Mouse (Mus musculus) liver (tissue): ENCODE results near the gene Colgalt1.

ENCODE experiments used
- DNase-seq: peaks from one replicate; pipeline ENCODE4 v3.0.0-alpha.2; 2020; ENCODE audit warnings: mixed read lengths

Colgalt1 gene

DNA sequence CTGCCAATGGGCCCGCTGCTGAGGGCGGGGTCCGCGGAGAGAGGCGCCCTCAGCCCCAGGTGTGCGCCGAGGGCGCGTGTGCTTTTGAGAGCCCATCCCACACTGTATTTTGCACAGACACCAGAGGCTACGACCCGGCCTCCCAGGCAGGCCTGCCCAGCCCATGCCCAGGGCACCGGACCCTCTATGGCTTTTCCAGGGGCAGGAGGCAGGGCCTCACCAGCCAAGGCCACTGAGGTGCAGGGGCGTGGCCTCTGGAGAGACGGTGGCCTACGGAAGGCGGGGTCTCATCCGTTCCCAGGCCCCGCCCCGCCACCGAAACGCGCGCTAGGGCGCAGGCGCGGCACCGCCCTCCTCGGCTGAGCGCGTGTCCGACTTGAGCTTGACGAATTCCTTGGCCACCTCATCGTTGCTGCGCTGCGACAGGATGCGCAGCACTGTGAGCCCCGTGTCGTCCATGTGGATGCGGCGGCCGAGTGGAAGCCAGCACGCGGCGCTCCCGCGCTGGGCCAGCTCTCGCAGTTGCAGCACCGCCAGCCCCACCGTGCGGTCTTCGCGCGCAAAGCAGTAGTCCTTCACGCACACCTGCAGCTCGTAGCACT is 18.4 kb downstream of the Colgalt1 start:
- DNase-seq = peak; percentile 91

GRCm38 (mm10) chr8:71629781-71630212 is 19.0 kb downstream of the Colgalt1 start:
- DNase-seq = peak; percentile 68

GRCm38 (mm10) chr8:71630761-71631160 is 20.0 kb downstream of the Colgalt1 start:
- DNase-seq = no peak

- no peak for DNase-seq
These were observed 21.1 kb downstream of the Colgalt1 start for GRCm38 (mm10) chr8:71631897-71632296.

DNA sequence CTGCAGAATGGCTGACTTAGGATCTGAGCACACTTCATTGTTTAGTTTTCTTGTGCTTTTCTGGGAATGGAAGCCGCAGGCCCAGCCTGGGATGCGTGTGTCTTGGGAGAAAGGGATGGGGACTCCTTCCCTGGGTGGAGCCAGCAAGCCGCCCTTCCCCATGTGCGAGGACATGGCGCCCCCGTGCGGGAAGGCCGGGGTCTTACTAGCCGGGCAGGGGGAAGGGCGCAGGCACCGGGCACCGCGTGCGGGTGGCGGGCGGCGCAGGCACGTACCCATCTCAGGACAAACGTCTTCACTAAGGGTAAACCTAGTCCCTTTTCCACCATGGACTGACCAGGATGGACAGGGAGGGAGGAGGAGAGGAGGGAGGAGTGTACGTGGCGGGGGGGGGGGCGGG is 22.4 kb downstream of the Colgalt1 start:
- peak; percentile 66 for DNase-seq

- peak; percentile 81 for DNase-seq
These were observed 23.3 kb downstream of the Colgalt1 start for GRCm38 (mm10) chr8:71633981-71634667.

- DNase-seq = no peak
These were observed 26.6 kb downstream of the Colgalt1 start for GRCm38 (mm10) chr8:71637149-71638095.

- no peak for DNase-seq
These were observed 27.5 kb downstream of the Colgalt1 start for GRCm38 (mm10) chr8:71638321-71638720.

GRCm38 (mm10) chr8:71639318-71639717 is 28.5 kb downstream of the Colgalt1 start:
- no peak for DNase-seq

DNA sequence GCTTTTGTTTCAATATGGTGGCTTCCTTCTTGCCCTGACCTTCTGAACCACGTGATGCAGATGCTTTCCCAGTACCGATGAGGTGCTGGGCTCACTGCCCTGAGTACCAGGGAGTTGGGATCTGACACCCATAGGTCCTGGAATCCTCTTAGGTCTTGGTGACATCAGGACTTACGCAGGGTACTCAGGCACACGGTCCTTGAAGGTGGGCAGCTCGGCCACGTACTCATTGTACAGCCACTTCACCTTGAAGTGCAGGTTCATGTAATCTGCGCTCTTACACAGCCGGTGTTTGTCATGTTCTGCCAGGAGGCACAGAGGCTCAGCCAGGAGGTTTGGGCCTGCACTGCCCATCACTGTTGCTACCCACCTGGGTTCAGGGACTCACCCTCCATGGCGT is 34.7 kb downstream of the Colgalt1 start:
- DNase-seq = no peak

DNA sequence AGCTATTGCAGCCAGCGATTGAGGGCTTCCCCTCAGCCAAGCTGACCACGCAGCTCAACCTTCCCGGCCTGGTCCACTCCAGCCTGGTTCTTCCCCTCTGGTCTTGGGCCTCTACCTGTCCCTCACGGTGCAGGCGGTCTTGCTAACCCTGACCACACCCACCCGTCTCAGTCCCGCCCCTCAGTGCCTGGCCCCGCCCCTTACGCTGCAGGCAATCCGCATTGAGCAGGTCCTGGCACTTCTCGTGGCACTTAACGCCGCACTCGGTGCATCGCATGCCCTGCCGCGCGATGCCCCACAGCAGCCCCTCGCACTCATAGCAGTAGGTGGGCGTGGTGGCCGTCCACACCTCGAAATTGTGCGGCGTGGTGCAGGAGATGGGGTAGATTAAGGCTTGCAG is 43.8 kb downstream of the Colgalt1 start:
- peak; percentile 80 for DNase-seq

- DNase-seq = no peak
These were observed 47.0 kb downstream of the Colgalt1 start for GRCm38 (mm10) chr8:71657816-71658215.

GRCm38 (mm10) chr8:71658515-71659049 is 47.8 kb downstream of the Colgalt1 start:
- no peak for DNase-seq

GRCm38 (mm10) chr8:71659751-71660150 is 49.0 kb downstream of the Colgalt1 start:
- DNase-seq = no peak

DNA sequence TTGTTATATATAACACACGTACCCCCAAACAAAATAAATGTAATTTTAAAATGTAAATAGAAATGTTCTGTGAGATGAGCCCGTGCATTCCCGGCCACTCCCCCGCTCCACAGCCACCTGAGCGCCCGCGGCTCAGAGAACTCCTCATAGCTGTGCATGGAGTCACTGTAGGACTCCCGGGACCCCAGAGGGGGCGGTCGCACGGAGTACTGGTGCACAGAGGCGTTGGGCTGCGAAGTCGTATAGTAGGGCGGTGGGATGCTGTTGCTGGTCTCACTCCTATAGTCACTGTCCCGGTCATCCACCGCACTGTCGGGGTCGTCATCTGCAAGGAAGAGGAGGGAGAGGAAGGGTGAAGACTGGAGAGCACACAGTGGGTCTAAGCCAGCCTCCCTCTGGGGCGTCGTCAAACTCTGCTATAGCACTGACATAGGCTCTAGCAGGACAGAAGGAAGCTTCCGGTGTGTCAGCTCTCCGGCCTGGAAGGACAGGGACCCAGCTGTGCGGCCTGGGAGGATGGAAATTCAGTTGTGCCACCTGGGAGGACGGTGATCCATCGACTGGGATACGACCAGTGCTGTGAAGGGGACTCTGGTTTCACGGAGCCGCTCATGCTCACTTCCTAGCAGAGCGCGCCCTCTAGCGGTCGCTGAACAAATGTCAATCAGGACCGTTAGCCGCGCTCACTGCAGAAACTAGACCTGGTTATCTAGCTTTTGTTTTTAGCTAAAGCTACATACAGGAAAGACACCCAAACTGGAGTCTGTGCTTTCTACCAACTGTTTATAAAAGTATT is 49.7 kb downstream of the Colgalt1 start:
- DNase-seq = peak; percentile 86

DNA sequence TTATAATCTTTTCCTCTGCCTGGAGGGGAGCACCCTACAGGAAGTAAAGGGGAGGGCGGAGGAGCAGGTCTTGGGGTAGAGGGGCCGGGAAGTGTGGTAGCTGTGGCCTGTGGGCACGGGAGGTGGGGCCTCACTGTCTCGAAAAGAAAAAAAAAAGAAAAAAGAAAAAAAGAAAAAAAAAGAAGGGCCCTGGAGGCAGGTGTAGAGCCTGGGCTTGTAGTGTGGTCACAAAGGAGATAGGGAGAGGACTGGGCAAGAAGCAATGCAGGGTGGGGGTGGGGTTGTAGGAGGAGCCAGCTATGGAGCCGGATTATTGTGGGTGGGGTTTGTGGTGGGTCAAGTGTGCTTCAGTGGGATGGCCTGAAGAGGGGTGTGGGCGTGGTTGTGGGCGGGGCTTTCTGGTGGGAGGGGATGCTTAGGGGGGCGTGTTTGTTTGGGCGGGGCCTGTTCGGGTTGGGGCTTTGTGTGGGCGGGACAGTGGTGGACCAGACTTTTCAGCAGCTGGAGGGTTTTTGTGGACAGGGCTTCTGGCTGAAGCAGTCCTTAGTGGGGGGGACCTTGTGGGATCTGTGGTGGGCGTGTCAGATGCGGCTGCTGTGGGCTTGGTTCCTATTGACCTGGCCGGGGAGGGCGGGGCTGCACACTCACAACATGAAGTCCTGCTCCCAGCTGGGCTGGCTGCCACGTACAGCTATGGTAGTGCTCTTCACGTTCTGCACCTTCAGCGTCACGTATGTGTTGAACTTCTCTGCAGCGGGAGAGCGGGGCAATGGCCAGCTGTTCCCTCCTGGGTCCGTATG is 54.7 kb downstream of the Colgalt1 start:
- DNase-seq = peak; percentile 87

DNA sequence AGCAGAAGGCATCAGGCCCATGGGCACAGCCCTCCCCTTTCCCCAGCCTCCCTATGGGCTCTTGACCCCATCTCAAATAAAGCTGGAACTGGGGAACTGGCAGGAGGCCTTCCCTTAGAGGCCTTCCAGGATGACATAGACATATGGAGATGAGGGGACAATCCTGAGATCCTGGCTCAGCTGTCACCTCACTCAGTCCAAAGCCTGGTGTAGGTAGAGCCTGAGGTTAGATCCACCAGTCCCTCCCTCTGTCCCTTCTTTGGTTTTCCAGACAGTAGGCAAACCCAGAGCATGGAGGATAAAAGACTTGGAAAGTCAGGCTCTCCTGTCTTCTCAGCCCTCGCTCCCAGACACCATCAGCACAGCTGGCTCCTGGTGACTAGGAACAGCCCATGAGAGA is 56.1 kb downstream of the Colgalt1 start:
- no peak for DNase-seq

GRCm38 (mm10) chr8:71667256-71667655 is 56.5 kb downstream of the Colgalt1 start:
- DNase-seq = no peak

GRCm38 (mm10) chr8:71668220-71668975 is 57.6 kb downstream of the Colgalt1 start:
- peak; percentile 52 for DNase-seq

DNA sequence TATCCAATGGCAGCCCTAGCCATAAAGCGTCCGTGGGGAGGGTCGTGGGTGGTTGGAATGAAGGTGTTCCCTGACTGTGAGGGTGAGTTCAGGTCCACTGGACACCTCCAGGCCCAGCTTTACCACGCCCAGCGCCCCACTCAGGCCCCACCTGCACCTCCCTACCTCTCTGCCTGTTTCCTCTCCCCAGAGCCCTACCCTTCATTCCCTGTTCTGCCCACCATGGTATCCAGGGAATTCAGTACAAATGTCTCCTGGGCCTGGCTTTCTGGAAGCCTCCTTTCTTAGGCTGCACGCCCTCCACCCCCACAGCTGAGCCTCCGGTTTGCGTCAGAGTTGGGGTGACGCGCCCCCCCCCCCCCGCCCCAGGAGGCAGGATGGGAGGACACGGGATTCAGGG is 59.4 kb downstream of the Colgalt1 start:
- DNase-seq = no peak
